Mouse (Mus musculus) E14TG2a.4 (cell line): Measurements from ENCODE around the gene Flnb.

Experiments
- CTCF ChIP-seq: conservative IDR thresholded peaks from 2 replicates; pipeline ENCODE4 v1.5.1; 2014; ENCODE audit warnings: low read length
- NANOG ChIP-seq: IDR thresholded peaks from 2 replicates; pipeline ENCODE4 v1.6.1; 2014; ENCODE audit warnings: borderline replicate concordance, low read length, mixed read lengths

DNA sequence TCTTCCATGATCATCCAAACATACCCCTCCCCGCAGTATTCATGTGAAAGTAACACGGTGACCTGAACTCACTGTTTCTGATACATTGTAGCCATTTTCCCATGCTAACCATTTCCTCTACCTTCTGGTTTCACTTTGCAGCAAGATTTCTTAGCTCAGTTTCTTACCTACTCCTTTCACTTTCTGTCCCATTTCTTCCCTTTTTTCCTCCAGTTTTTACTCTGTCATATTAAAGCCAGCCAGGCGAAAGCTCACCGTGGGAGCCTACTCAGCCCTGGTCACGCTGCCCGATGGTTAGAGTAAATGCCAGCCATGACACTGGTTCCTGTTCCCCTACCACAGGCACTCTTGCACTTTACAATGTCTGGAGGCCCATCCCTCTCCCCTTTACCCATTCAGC, 169.2 kb downstream of the Flnb start:
- TF ChIP-seq CTCF (no peak), NANOG (no peak)
